Mouse (Mus musculus): Measurements from ENCODE around the gene Hoxa7.

The Hoxa7 gene

DNA sequence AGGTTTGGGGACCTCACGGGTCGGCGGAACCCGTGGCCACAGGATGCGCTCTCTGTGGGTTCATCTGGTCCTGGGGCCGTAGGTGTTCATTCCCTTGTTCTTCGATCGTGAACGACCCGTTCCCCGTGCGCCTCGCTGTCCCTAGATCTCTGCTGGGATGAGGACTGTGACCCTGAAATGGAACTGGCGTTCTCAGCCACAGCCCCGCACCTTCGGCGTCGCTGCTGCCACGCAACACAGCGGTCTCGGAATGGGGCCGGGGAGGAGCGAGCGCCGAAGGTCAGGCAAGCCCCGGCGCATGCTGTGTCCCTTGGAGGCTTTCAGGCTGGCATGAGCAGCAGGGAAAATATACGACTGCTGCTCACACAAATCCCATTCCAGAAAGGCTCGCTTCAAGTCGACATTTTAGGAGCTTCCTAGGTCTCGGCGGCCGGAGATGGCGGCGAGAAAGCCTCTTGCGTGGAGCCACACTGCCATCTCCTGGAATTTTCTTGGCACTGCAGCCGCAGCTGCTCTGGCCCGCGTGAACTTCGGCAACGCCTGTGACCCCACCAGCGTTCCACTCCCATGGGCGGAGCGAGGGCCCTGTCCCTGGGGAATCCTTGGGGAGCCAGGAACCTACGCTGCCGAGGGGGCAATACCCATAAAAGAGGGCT lies at the start of gene Hoxa7:
TSS of gene Hoxa7 (minus strand) at position 518 of the 656 bp plus-strand sequence.
- peak; percentile 86 for DNase-seq (ENCODE audit: low read depth)

DNA sequence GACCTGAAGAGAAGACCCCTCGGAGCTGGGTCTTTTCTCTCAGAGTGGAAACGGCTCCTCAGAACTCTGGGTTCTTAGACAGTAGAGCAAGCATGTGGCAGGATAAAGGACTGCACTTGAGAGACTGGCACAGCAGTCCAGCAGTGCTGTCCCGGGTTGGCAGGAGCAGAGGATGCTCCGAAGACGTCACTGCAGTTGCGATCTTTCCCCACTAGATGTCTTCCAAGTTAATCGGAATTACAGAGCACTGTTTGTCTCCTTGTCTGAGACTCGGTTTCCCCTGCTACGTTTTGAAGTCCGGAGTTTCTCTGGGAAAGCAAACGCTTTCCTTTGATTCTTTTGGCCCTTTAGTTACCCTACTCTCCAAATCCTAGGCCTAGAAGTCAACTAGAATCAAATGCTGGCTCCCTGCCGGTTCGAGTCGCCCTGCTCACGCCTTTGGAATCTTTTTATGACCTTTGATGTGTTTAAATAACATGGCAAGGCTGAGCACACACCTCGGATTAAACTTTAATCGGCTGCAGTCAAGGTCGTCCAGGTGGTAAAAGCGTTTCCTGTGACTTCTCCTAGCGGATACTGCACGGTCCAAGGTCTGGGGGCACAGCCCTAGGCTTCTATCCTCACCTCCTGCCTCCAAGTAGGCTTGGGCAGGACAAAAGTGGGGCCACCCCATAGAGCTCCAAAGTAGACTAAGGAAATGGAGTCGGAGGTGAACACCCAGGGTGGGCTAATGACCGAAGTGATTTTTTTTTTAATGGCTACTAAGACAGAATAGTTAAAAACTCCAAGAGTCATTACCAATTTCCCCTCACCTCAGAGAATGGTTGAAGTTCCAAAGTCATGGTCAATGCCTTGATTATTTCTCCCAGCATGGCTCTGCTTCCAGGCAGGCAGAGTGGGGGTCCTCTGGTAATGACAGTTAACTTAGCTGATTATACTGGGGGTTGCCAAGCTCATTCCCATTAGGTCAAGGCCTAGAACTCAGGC lies 49.1 kb upstream of the Hoxa7 start:
- DNase-seq (ENCODE audit: low read depth): peak; percentile 42

DNA sequence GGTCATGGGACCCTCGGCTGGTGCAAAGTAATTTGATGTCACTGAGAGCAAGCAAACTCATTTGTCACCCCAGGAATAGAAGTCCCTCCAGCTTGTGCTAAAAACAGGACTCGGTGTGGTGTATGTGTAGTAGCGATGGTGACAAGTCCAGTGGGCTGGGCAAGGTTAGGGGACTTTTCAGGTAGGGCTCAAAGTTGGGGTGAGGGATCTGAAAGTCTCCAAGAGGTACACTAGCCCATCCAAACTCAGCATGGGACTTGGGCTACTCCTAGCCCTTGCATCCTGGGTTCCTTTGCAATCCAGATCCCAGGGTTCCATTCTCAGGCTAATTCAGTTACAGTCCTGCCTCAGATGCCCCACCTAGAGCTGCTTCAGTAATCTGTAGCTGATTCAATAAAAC lies 47.1 kb upstream of the Hoxa7 start:
- DNase-seq (ENCODE audit: low read depth): no peak

DNA sequence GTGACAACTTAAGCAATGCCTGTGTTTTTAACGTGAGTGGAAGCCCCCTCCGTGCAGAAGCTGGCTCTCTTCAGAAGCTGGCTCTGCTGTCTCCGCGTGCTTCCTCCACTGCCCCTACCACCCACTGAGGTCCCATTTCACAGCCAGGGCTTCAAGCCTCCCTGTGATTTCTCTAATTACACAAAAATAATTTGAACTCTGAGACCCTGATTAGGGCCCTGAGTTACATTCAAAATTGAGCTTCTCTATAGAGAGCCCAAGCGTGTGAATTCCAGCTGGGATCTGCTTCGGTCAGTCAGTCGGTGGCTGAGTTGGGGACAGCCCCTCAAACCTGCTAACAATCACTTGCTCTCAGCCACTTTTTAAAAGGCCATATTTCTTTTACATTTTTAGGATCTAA lies 46.7 kb upstream of the Hoxa7 start:
- DNase-seq (ENCODE audit: low read depth): no peak

DNA sequence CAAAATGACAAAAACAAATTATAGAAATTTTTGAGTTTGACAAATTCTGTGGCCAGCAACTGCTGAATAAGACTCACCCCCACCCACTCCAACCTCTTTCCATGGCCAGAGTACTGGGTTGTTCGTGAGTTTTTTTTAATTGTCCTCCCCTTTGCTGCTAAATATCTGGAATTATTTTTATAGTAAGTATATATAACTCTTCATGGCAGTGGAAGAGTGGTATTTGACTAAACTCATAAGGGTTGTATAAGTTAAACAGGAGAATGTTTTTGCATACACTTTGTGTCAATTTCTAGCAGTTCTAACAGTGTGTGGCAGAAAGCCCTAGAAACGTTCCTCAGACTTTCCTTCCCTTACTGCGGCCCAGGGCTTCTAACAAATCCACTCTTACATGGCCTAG lies 46.0 kb upstream of the Hoxa7 start:
- DNase-seq (ENCODE audit: low read depth): no peak

DNA sequence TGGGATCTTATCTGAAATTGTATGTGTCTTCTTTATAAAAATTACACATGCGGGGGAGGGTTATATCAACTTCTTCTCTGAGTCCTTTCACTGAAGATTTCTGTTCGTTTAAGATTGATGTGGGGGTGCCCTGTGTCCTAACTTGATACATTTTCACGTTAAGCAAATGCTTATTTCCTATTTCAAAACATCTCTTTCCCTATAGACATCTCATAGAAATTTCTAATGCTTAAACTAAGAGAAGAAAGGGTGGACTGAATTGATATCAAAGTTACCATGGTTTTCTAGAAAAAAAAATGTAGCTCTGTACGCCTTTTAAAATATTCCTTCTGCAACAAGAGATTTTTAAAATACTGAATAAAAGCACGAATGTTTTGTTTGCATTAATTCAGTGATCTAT lies 45.6 kb upstream of the Hoxa7 start:
- no peak for DNase-seq (ENCODE audit: low read depth)

DNA sequence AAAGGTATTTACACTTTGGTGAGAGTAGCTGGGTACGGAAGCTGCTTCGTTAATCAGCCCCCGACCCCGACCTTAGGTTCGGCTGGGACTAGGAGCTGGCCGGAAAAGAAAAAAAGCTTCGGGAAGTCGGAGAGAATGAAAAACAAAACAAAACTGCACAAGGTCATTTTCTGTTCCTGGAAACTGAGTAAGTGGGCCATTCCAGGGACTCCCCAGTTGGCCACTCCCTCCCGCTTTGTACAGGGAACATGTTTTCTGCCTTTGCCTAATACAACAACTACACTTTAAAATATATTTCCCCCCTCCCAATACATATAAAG lies 45.0 kb upstream of the Hoxa7 start:
- DNase-seq (ENCODE audit: low read depth): no peak

DNA sequence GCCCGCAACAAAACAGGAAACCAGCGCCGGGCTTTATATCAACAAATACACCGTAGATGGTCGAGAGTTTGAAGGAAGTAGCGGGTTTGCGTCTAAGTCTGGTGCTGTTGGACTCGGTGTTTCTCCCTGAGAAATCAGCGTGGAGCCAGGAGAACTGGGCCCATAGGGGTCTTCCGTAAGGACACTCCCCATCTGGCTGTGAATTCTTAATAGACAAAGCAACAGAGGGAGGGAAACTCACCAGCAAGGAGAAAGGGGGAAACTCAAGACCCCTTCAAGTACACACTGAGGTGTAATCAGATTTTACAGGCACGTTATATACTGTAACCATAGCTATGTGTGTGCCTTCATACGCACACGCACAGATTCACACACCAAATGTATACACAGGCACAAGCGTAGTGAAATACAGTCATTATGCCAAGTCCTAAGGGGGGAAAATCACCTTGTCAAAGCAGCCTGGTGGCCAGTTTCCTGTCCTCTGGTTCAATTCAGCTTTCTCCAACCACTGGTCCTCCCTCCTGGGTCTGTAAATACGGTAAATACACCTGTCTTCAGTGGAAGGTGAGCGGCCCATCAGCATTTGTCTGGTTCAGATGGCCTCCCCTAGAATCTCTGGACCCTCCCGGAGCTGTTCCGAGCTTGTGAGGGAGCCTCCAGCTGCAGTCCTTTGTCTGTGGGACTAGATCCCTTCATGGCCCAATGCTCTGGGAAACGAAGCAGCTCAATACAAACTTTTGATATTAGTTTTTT lies 44.4 kb upstream of the Hoxa7 start:
- no peak for DNase-seq (ENCODE audit: low read depth)

DNA sequence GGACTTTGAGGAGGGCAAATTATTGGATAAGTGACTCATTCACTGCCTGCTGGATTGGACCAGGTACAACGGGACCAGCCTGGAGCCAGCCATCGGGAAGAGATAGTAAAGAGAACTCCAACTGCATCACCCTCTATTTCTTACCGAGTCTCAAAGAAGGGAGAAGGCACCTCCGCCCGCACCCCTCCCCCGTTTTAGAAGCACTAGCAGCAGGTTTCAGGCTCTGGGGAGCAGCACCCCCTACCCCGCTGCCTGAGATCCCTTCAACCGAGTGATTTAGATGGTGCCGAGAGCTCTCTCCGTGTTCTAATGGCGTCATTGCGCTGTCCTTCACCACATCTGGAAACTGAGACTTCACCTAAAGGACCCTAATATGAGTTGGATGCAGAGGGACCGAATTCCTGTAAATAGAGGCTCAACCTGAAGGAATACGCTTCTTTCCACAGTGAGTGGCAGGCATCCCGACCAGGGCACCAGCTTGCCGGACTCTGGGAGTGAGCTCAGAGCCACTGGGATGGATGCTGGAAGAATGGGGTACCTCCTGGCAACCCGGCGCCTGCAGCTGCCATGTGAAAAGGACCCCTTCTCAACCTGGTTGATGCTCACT lies 43.8 kb upstream of the Hoxa7 start:
- no peak for DNase-seq (ENCODE audit: low read depth)

DNA sequence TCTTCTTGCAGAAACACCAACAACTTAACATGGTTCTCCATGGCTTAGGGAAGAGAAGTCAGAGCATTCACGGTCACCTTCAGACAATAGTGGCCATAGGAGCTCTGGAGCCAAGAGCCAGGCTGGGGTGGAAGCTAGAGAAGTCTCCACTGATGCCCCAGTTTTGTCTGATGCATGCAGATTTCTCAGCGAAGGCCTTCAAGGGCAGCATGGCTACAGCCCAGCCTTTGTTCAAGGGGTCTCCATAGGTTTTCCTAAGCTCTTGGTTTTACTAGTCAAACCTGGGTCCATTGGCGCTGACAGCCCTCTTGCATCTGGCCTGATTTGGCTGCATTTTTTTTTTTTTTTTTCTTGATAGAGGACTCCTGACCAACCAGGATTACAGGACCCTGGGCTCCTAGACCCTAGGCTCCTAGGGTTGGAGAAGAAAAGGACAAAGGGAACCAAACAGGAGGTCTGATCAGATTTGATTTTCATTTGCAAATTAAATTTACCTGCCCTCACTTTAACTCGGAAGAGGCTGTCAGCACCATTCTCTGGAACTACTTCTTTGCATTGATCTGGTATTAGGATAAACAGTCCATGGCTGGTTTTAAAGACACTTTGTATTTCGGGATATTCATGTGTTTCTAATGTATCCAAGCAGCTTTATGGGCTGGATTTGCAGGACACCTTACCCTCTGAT lies 42.6 kb upstream of the Hoxa7 start:
- DNase-seq (ENCODE audit: low read depth): no peak

DNA sequence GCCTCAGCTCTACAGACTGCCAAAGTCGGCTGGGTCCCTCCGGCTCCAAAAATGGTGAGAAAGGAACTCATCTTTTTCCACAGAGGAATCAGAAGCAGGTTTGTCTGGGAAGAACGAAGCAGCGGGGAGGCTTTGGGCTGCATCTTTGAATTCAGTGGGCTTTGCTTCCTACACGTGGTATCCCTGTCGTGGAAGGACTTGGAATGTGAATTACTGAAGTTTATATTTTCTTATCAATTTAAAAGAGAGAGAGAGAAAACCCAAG lies 41.6 kb upstream of the Hoxa7 start:
- no peak for DNase-seq (ENCODE audit: low read depth)

DNA sequence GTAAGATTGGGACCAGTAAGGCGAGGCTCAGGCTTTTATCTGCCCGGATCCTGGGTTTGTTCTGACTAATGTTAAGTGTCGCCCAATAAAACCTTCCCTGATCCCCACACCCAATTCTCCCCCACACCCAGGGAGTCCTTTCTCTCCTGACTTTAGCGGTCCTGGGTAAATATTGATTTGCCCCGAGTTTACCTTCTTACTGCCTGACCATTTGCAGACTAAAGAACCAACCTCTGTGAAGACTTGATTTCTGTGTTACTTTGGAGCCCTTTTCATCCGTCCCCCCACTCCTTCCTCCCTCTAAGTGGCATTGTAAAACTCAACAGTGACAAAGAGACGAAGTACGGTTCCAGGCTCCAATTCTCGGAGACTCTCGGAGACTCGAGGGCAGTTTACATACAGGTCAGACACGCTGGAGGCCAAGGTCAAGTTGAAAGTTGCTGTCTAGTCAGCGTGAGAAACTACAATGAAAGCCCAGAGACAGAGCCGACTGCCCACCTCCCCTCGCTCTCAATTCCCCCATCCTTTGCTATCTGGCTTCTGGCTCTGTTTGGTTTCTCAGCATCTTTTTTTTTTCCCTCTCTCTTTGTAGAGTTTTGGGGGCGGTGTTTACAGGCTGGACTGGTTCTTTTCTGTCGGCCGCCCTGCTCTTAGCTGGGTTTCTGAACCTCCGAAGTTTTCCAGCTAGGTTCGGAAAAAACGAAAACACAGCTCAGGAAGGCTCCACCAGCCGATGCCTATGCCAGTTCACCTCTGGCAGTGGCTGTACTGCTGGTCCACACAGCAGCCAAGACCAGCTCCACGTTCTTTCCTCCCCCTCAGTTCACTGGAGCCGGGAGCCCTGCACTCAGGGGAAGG lies 41.0 kb upstream of the Hoxa7 start:
- no peak for DNase-seq (ENCODE audit: low read depth)

DNA sequence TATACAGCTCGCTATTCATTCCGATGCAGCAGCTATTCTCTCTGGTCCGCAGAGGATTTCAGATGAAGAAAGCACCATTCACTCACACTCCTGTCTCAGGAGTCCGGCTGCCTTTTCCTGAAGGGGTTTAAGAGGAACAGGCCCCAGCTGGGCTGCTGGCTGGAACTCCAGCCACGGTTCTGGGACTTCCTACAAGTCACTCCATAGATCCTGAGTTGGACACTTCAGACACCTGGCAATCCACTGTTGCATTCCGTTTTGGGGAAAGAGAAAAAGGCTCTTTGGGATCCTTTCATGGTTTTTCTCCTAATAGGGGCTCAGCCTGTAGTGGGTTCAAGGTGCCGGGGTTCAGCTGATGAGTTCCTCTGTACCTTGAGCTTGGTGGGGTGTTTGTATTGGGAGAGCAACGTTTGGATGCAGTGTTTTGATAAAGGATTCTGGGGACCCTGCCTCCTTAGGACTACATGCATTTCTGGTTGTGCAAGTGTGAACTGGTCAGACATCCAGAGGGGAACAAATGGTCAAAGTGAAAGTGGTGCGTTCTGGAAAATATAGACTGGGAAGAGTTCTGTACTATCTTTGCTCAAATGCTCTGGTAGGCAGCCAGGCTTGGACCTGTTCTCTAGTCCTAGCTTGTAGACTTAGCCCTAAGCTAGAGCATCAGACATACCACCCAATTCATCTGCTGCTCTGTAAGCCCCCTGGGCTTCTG lies 40.3 kb upstream of the Hoxa7 start:
- DNase-seq (ENCODE audit: low read depth): no peak

DNA sequence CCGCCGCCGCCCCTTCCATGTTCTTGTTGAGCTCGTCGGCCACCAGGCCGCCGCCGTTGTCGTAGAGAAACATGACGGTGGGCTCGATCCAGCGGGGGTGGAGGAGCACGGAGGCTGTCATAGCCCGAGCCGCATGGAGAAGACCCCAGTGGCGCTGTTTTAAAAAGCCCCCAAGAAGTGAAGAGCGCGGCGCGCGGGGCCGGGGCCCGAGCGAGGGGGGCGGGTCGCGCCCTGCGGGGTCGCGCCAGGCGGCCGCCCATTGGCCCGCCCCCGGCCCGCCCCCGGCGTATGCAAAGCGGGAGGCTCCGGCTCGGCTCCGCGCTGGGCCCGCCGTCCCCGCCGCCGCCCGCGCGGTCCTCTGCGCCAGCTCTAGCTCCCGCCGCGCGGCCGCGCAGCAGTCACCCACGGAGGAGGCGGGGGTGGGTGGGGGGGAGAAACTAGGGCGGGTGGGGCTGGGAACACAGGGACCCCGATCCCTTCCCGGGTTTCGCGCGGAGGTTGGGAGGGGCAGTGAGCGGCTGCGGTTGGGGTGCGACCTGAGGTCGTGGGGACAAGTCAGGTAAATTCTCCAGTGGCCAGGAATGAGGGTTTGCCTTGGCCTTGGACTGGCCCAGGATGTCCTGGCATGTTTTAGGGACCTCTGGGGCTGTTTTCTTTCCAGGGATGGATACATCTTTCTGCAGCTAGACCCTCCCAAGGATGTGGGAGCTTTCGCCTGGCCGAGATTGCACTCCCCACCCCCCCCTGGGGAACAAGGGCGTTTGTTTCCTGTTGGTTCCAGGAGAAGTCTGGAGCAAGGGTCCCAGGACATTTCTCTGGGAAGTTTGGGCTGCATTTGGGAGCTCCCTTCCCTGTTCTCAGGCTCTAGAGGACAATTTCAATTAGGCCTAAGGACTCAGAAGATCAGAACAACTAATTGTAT lies 39.3 kb upstream of the Hoxa7 start, which contains the start of gene Hoxa13:
TSS of gene Hoxa13 (minus strand) at position 227 of the 922 bp plus-strand sequence.
- no peak for DNase-seq (ENCODE audit: low read depth)

DNA sequence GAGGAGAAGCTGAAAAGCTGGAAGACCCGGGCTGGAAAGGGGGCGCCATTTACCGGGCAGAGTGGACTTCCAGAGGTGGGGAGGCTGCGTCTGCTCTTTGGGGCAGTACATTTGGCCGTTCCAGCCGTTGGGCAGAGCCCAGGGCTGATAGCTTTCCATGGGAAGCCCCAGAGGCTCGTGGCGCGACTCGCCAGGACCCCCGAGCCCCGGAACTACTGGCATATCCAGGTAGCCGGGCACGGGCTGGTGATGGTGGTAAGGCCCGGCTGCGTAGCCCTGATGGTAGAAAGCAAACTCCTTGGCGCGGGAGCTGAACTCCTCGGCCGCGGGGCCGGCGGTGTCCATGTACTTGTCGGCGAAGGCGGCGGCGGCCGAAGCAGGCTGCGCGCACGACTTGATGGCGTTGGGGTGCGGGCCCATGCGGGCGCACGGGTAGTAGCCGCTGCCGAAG lies 38.2 kb upstream of the Hoxa7 start:
- no peak for DNase-seq (ENCODE audit: low read depth)

DNA sequence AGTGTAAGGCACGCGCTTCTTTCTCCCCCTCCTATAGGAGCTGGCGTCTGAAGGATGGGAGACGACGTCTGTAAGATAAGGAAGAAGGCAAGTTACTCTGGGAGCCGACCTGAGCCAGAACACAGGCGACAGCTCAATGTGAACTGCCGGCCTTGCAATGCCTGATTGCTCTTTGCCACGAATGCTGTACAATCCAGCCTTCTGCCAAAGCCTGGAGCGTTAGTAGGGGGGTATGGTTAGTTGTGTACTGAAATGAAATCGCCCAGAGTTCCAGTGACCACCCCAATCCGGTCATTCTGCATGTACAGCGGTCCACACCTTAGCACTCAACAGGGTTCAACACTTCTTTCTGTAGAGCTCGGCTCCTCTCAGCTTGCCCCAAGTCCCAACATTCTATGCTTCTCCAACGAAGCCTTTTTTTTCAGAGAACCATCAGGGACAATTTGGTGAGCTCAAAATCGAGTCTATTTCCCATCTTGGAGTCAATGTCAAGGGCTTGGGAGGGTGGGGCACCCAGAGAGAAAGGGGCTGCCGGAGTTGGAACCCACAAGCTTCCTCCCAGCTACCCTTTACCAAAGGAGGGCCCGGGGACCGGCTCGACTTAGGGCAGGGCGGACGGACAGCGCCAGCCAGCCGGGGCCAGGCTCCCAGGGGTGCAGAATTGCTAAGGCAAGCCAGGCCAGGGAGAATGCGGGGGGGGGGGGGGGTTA lies 37.6 kb upstream of the Hoxa7 start:
- no peak for DNase-seq (ENCODE audit: low read depth)

DNA sequence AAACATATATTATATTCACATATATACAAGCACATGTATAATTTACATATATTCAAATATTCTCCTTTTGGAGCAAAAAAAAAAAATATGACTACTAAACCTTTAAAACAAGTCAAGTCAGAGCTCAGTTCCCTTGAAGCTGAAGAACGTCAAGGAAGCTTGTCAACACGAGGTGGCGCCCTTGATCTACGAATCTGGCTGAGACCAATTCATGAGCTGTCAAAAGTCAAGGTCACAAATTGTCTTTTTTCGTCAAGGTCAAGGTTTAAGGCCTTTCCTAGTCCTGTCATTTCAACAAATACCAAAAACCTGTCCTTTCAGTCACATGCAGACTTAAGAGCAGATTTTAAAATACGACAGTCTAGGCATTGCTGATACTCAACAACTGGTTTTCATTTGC lies 35.3 kb upstream of the Hoxa7 start:
- DNase-seq (ENCODE audit: low read depth): peak; percentile 73

All from 416B (cell line).